Mouse (Mus musculus) G1E (cell line): Measurements from ENCODE around the gene Gm29609. TPM values are rescaled to one million over a fixed set of nuclear protein-coding genes. Genes with fewer than 3 reads are reported as not detected.

Source experiments
- ATAC-seq: 2 replicates; pipeline ENCODE4 v1.8.0; 2016; ENCODE audit warnings: mild to moderate bottlenecking; ENCODE audit not compliant: insufficient number of reproducible peaks, poor library complexity, low FRiP score, severe bottlenecking; ENCODE audit errors: extremely low read depth
- DNase-seq: peaks from one replicate; pipeline ENCODE4 v3.0.0; 2012; ENCODE audit warnings: low spot score
- H3K27me3 ChIP-seq: 2 replicates; pipeline ENCODE4 v1.6.1; 2012; ENCODE audit warnings: mild to moderate bottlenecking, low read length, inconsistent platforms; ENCODE audit not compliant: insufficient read depth
- H3K36me3 ChIP-seq: replicated peaks from 2 replicates; pipeline ENCODE3; 2012; ENCODE audit warnings: mild to moderate bottlenecking, inconsistent platforms
- H3K4me1 ChIP-seq: 2 replicates; pipeline ENCODE4 v1.6.1; 2012; ENCODE audit warnings: low read depth, low read length, inconsistent platforms, mixed read lengths; ENCODE audit not compliant: insufficient read depth
- H3K4me3 ChIP-seq: 2 replicates; pipeline ENCODE4 v1.5.1; 2012; ENCODE audit warnings: low read depth, mild to moderate bottlenecking, inconsistent platforms, low read length, moderate library complexity, mixed read lengths
- H3K9me3 ChIP-seq: replicated peaks from 2 replicates; pipeline ENCODE4 v1.6.1; 2012; ENCODE audit warnings: inconsistent platforms
- CTCF ChIP-seq: IDR thresholded peaks from 2 replicates; pipeline ENCODE4 v1.5.1; 2012; ENCODE audit warnings: low read depth, low read length, inconsistent platforms, mixed read lengths
- GATA1 ChIP-seq: IDR thresholded peaks from 2 replicates; pipeline ENCODE4 v1.6.1; 2012; ENCODE audit warnings: borderline replicate concordance, low read length, inconsistent platforms, mixed read lengths
- GATA2 ChIP-seq: IDR thresholded peaks from 2 replicates; pipeline ENCODE4 v1.6.1; 2012; ENCODE audit warnings: low read depth, low read length, inconsistent platforms, borderline replicate concordance
- POLR2AphosphoS5 ChIP-seq: IDR thresholded peaks from 2 replicates; pipeline ENCODE4 v1.6.1; 2012; ENCODE audit warnings: low read depth, low read length, inconsistent platforms; ENCODE audit not compliant: insufficient replicate concordance
- TAL1 ChIP-seq: conservative IDR thresholded peaks from 2 replicates; pipeline ENCODE4 v1.6.1; 2012; ENCODE audit warnings: low read depth, low read length, inconsistent platforms, mixed read lengths
- polyA plus RNA-seq: library from polyadenylated mRNA; stranded (reverse); fragments of >175 nt; gene quantifications from 2 replicates; pipeline ENCODE4 v1.2.3, GENCODE M21; 2012
- total RNA-seq, 2 experiments: library from RNA; stranded (forward) in 1 of 2; stranded (reverse) in 1 of 2; fragments of 200-1000 nt in 1 of 2; fragments of >200 nt in 1 of 2; fragmentation: Nextera tagmentation in 1 of 2; gene quantifications; 2 replicates each; pipeline ENCODE4 v1.2.3; 2014 to 2017

Gm29609 gene
- total and polyA plus RNA-seq, 3 experiments: 2.8 to 7.2 (median 7.1) TPM

DNA sequence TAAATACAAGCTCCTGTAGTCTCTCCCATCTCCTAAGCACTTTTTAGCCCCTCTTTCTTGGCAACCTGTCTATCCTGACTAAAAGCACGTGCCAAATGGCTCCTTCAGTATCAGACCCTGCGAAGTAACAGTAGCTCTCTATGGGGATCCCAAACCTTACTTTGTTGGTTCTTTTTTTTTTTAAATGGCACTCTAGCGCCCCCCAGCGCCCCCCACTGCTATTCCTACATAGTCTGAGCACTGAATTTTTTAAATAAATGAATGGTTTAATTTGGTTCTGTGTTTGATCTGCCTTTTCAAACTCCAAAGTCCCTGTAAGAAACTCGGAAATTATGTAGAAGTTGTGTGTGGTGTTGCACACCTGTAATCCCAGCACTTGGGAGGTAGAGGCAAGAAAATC, 53.7 kb downstream of the Gm29609 start:
- H3K27me3 ChIP-seq: peaks cover 27% of the 10 kb centered on the region
- TF ChIP-seq GATA2 (no peak), GATA1 (no peak), POLR2AphosphoS5 (no peak), CTCF (no peak), TAL1 (no peak)
- no peak for DNase-seq

DNA sequence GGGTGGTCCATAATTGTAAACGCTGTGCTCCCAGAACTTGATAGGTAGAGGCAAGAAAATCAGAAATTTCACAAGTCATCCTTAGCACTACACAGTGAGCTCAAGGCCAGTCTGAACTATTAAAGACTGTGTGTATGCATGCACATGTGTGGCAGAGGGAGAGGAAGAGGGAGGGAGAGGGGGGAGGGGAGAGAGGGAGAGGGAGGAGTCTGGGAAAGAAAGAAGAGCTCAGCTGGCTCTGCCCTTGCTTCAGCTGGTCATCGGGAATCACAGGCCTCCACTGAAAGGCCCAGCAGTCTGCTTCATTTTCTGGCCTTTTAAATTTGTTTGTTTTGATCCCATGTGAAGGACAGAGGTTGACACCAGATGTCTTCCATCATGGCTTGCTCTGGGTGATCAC, 56.2 kb downstream of the Gm29609 start:
- TF ChIP-seq GATA1 (no peak), TAL1 (no peak), POLR2AphosphoS5 (no peak), CTCF (no peak), GATA2 (no peak)
- H3K36me3 ChIP-seq: no peaks in the 10 kb centered on the region
- DNase-seq (no peak), ATAC-seq (no peak)
- no peaks in the 10 kb centered on the region for H3K9me3 ChIP-seq
- H3K4me1 ChIP-seq: no peaks in the 10 kb centered on the region
- no peak overlapping the region for H3K4me3 ChIP-seq
- H3K27me3 ChIP-seq: peaks cover 22% of the 10 kb centered on the region; the same call in 1 of the 2 replicates

More for the DNA sequence above, 53.7 kb downstream of the Gm29609 start:
- ATAC-seq: no peak
- Histone ChIP-seq H3K9me3 (no peaks in the 10 kb centered on the region), H3K4me3 (no peak overlapping the region), H3K4me1 (no peaks in the 10 kb centered on the region), H3K36me3 (no peaks in the 10 kb centered on the region)

DNA sequence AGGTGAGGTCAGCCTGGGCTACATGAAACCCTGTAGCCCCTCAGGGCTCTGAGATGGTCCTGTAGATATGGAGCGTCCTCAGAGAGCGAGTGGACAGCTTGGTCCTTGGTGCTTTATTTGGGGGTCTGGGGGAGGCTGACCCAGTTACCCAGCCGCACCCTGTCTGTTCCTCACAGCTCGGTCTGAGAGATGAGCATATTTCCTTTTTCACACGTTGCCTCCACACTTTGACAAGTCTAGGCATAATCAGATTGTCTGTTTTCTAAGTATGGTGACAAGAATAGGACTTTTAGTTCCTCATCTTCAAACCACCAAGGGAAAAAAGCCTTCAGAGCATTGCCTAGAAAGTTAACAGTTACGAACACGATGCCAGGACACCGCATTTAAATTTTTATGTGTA, 58.6 kb downstream of the Gm29609 start:
- DNase-seq (no peak), ATAC-seq (no peak)
- Histone ChIP-seq H3K36me3 (no peaks in the 10 kb centered on the region), H3K9me3 (no peaks in the 10 kb centered on the region), H3K4me3 (no peak overlapping the region), H3K4me1 (no peaks in the 10 kb centered on the region), H3K27me3 (peaks cover 34% of the 10 kb centered on the region)
- TF ChIP-seq CTCF (no peak), TAL1 (no peak), GATA1 (no peak), POLR2AphosphoS5 (no peak), GATA2 (no peak)

DNA sequence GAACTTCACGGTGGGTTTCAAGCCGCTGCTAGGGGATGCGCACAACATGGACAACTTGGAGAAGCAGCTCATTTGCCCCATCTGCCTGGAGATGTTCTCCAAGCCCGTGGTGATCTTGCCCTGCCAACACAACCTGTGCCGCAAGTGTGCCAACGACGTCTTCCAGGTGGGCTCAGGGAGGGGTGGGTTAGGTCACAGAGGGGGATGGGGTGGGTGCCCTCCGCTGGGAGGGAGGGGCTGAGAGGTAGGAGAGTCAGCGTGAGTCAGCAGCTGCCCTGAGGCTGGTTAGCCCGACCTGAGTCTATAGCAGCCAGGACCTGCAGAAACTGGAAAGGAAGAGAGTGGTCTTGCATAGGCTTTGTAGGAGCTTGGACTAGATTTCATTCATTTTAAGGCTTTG, 62.8 kb downstream of the Gm29609 start:
- ATAC-seq: no peak
- Histone ChIP-seq H3K27me3 (peaks cover 25% of the 10 kb centered on the region), H3K4me1 (no peaks in the 10 kb centered on the region), H3K9me3 (no peaks in the 10 kb centered on the region), H3K36me3 (no peaks in the 10 kb centered on the region), H3K4me3 (no peak overlapping the region)
- no peak for DNase-seq
- TF ChIP-seq CTCF (no peak), TAL1 (no peak), POLR2AphosphoS5 (no peak), GATA2 (no peak), GATA1 (no peak)

DNA sequence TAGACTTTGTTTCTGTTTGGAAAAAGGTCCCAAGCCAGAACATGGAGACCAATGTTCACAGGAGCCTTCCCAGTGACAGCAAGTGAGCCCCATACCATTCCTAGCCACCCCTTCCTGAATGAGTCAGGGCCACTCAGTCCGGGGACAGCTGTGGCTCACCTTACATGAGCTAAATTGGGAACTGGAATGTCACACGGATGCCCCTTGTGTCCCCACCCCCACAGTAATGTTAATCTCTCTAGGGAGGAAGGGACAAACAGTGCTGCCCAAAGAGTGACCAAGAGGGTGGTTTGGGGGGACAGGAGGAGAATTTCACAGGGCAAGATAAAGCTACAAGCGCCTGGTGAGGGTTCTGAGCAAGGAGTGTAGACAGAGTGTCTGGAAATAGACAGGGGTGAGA, 63.4 kb downstream of the Gm29609 start, which contains the start of gene Trim54:
Gene Trim54, plus strand, starts transcription at position 359 of the 400 bp plus-strand sequence.
- Histone ChIP-seq H3K4me1 (no peaks in the 10 kb centered on the region), H3K4me3 (no peak within 1 kb of the TSS), H3K36me3 (no peaks in the 10 kb centered on the region), H3K9me3 (no peaks in the 10 kb centered on the region), H3K27me3 (peaks cover 25% of the 10 kb centered on the region)
- DNase-seq (no peak), ATAC-seq (no peak)
- no peak for TF ChIP-seq CTCF
- no peak for TF ChIP-seq GATA2
- TF ChIP-seq TAL1: no peak
- TF ChIP-seq POLR2AphosphoS5: no peak
- no peak for TF ChIP-seq GATA1

DNA sequence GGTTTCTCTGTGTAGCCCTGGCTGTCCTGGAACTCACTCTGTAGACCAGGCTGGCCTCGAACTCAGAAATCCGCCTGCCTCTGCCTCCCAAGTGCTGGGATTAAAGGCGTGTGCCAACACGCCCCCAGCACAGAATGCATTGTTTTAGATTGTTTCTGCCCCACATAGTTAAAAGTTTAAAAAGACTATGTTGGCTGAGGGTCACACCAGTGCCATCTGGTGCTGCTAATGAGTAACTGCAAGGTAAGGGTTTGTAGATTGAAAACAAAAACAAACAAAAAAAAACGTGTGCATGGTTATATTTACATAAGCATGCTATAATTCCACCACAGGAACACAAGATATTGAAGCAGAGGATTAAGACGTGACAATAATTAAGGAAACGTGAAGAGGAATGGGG, 68.9 kb downstream of the Gm29609 start:
- H3K4me3 ChIP-seq: no peak overlapping the region
- no peaks in the 10 kb centered on the region for H3K4me1 ChIP-seq
- no peak for TF ChIP-seq POLR2AphosphoS5
- no peak for TF ChIP-seq GATA2
- no peak for TF ChIP-seq CTCF
- no peak for TF ChIP-seq GATA1
- TF ChIP-seq TAL1: no peak
- ATAC-seq: no peak
- peaks cover 16% of the 10 kb centered on the region for H3K27me3 ChIP-seq
- no peaks in the 10 kb centered on the region for H3K9me3 ChIP-seq
- H3K36me3 ChIP-seq: no peaks in the 10 kb centered on the region
- DNase-seq: no peak

DNA sequence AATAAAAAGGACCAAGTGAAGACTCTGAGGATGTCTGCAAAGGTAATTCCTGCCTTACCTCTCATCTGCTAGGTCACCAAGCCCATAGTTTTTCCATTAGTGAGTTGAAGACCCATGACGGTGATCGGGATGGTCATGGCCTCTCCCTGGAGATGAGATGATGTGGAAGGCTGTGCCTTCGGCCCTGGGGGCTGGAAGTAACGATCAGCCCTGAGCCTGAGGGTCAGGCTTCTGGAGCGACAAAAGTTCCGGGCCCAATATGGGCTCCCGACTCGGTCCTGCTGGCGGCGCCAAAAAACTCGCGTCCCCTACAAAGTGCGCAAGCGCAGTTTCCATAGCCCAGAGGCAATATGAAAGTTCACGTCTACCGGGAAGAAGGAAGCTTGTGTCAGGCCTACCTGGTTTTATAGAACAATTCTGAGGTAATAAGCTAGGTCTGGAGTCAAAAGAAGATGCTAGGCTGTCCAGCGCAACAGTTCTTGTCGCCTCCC, 71.7 kb downstream of the Gm29609 start, which contains the start of gene Slc30a3:
Gene Slc30a3, minus strand, starts transcription at position 238 of the 491 bp plus-strand sequence.
- ATAC-seq (no peak), DNase-seq (no peak)
- H3K4me1 ChIP-seq: no peaks in the 10 kb centered on the region
- H3K4me3 ChIP-seq: no peak within 1 kb of the TSS
- peaks cover 31% of the 10 kb centered on the region for H3K27me3 ChIP-seq
- no peaks in the 10 kb centered on the region for H3K9me3 ChIP-seq
- TF ChIP-seq CTCF: no peak
- no peak for TF ChIP-seq GATA2
- no peak for TF ChIP-seq TAL1
- no peak for TF ChIP-seq GATA1
- H3K36me3 ChIP-seq: no peaks in the 10 kb centered on the region
